Mouse (Mus musculus): ENCODE measurements around the gene Col4a4. TPM values are rescaled to one million over a fixed set of nuclear protein-coding genes. Genes with fewer than 3 reads are reported as not detected.

Col4a4 gene
- polyA plus RNA-seq, 1 experiment from 2014 or later, result 0.03 TPM

GRCm38 (mm10) chr1:82537848-82538247, 48.8 kb downstream of the Col4a4 start:
- Histone ChIP-seq H3K4me3 (replicated peaks) (no peak overlapping the region), H3K9ac (no peak overlapping the region), H3K9me3 (replicated peaks) (no peaks in the 10 kb centered on the region), H3K36me3 (no peaks in the 10 kb centered on the region), H3K27ac (no peak overlapping the region), H3K4me2 (no peak overlapping the region), H3K4me1 (replicated peaks) (no peaks in the 10 kb centered on the region), H3K27me3 (no peaks in the 10 kb centered on the region)
- no peak for ATAC-seq (ENCODE audit: low read depth)
- WGBS (ENCODE audit: insufficient replicate concordance), result 52% methylated on average over 3 of the region's 3 CpGs
- DNase-seq, result no peak

- Histone ChIP-seq H3K4me2 (no peak overlapping the region), H3K4me3 (replicated peaks) (no peak overlapping the region), H3K4me1 (replicated peaks) (no peaks in the 10 kb centered on the region), H3K36me3 (no peaks in the 10 kb centered on the region), H3K27me3 (no peaks in the 10 kb centered on the region), H3K9me3 (replicated peaks) (no peaks in the 10 kb centered on the region), H3K9ac (no peak overlapping the region), H3K27ac (no peak overlapping the region)
- no peak for DNase-seq
- ATAC-seq (ENCODE audit: low read depth), result no peak
- WGBS (ENCODE audit: insufficient replicate concordance), result 58% methylated on average over 6 of the region's 6 CpGs
Measured at GRCm38 (mm10) chr1:82536515-82537174, 50.0 kb downstream of the Col4a4 start.

- Histone ChIP-seq H3K4me3 (replicated peaks) (no peak overlapping the region), H3K27ac (no peak overlapping the region), H3K9ac (no peak overlapping the region), H3K9me3 (replicated peaks) (no peaks in the 10 kb centered on the region), H3K4me1 (replicated peaks) (no peaks in the 10 kb centered on the region), H3K4me2 (no peak overlapping the region), H3K36me3 (no peaks in the 10 kb centered on the region), H3K27me3 (no peaks in the 10 kb centered on the region)
- 71% methylated on average over 4 of the region's 4 CpGs for WGBS (ENCODE audit: insufficient replicate concordance)
- ATAC-seq (ENCODE audit: low read depth), result no peak
- no peak for DNase-seq
Measured at GRCm38 (mm10) chr1:82527931-82528330, 58.7 kb downstream of the Col4a4 start.

- H3K4me3 ChIP-seq (replicated peaks), result no peak overlapping the region
- no peak for ATAC-seq (ENCODE audit: low read depth)
- H3K4me1 ChIP-seq (replicated peaks), result no peaks in the 10 kb centered on the region
- H3K4me2 ChIP-seq, result no peak overlapping the region
- H3K9ac ChIP-seq, result no peak overlapping the region
- H3K36me3 ChIP-seq, result no peaks in the 10 kb centered on the region
- no peak overlapping the region for H3K27ac ChIP-seq
- H3K9me3 ChIP-seq (replicated peaks), result no peaks in the 10 kb centered on the region
- DNase-seq, result no peak
- no peaks in the 10 kb centered on the region for H3K27me3 ChIP-seq
- WGBS (ENCODE audit: insufficient replicate concordance), result 63% methylated on average over 2 of the region's 2 CpGs
Measured at GRCm38 (mm10) chr1:82491954-82492353, 94.7 kb downstream of the Col4a4 start.

DNA sequence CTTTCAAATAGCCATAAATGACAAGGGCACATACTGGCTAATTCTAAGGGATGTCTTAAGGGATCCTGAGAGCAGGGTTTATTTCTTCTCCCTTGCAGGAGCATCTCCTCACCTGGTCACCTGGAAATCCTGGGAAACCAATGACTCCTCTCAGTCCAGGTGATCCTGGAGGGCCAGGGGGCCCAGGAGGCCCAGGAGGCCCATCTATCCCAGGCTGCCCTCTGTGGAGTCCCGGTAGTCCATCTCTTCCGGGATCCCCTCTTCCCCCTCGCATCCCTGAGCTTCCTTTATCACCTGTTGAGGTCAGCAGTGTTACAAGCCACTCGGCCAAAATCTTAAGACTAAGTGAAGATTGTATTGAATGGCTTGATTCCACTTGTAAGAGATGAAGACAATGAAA, 100.3 kb downstream of the Col4a4 start:
- Histone ChIP-seq H3K27me3 (no peaks in the 10 kb centered on the region), H3K9me3 (replicated peaks) (no peaks in the 10 kb centered on the region), H3K4me1 (replicated peaks) (no peaks in the 10 kb centered on the region), H3K9ac (no peak overlapping the region), H3K36me3 (no peaks in the 10 kb centered on the region), H3K4me2 (no peak overlapping the region), H3K27ac (no peak overlapping the region), H3K4me3 (replicated peaks) (no peak overlapping the region)
- 65% methylated on average over 4 of the region's 4 CpGs for WGBS (ENCODE audit: insufficient replicate concordance)
- ATAC-seq (ENCODE audit: low read depth) (no peak), DNase-seq (no peak)

- DNase-seq, result no peak
- no peak for ATAC-seq (ENCODE audit: low read depth)
Measured at GRCm38 (mm10) chr1:82482371-82482770, 104.3 kb downstream of the Col4a4 start.

DNA sequence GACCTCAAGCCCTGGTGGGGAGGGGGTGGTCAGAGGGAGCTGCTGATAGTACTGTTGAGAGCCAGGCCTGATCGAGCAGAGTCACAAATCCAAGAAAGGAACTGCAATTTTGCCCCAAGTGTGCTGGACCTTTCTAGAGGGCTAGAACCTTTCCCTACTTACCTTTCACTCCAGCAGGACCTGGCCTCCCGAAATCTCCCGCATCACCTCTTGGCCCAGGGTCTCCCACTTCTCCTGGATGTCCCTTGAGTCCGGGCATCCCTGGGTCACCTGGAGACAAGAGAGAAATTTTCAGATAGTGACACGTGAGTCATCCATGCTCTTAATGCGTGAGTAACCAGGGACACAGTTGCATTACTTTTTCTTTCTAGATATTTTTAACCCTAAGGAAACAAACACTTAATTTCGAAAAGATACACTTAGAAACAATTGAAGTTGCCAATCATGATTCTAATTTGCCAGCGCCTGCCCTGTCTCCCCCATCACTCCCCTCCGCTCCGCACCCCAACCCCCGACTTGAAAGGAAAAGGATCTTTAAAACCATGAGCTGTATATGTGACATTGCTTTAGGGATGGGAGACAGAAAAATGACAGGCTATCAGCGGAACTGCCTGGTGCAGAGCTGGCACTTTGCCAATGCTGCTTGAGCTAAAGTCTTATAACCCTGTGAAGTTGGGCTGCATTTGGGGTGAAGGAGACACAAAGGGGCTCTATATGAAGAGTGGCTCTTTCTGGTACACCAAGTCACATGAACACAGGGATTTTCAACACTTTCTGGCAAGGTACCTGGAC, 106.8 kb downstream of the Col4a4 start:
- Histone ChIP-seq H3K27ac (no peak overlapping the region), H3K9ac (no peak overlapping the region), H3K36me3 (no peaks in the 10 kb centered on the region), H3K27me3 (no peaks in the 10 kb centered on the region), H3K4me3 (replicated peaks) (no peak overlapping the region), H3K9me3 (replicated peaks) (no peaks in the 10 kb centered on the region), H3K4me2 (no peak overlapping the region), H3K4me1 (replicated peaks) (no peaks in the 10 kb centered on the region)
- ATAC-seq (ENCODE audit: low read depth), result no peak
- no peak for DNase-seq
- 66% methylated on average over 12 of the region's 12 CpGs for WGBS (ENCODE audit: insufficient replicate concordance)

More at GRCm38 (mm10) chr1:82482371-82482770, 104.3 kb downstream of the Col4a4 start:
- no peak overlapping the region for H3K27ac ChIP-seq
- no peak overlapping the region for H3K9ac ChIP-seq
- 64% methylated on average over 7 of the region's 7 CpGs for WGBS (ENCODE audit: insufficient replicate concordance)
- H3K36me3 ChIP-seq, result no peaks in the 10 kb centered on the region
- no peaks in the 10 kb centered on the region for H3K9me3 ChIP-seq (replicated peaks)
- H3K4me3 ChIP-seq (replicated peaks), result no peak overlapping the region
- no peaks in the 10 kb centered on the region for H3K4me1 ChIP-seq (replicated peaks)
- H3K4me2 ChIP-seq, result no peak overlapping the region
- H3K27me3 ChIP-seq, result no peaks in the 10 kb centered on the region

- ATAC-seq (ENCODE audit: low read depth), result no peak
- H3K27ac ChIP-seq, result no peak overlapping the region
- no peak overlapping the region for H3K4me3 ChIP-seq (replicated peaks)
- 46% methylated on average over 9 of the region's 9 CpGs for WGBS (ENCODE audit: insufficient replicate concordance)
- no peak overlapping the region for H3K9ac ChIP-seq
- no peaks in the 10 kb centered on the region for H3K4me1 ChIP-seq (replicated peaks)
- no peaks in the 10 kb centered on the region for H3K36me3 ChIP-seq
- no peak for DNase-seq
- H3K4me2 ChIP-seq, result no peak overlapping the region
- H3K9me3 ChIP-seq (replicated peaks), result no peaks in the 10 kb centered on the region
- H3K27me3 ChIP-seq, result no peaks in the 10 kb centered on the region
Measured at GRCm38 (mm10) chr1:82476746-82477145, 109.9 kb downstream of the Col4a4 start.

DNA sequence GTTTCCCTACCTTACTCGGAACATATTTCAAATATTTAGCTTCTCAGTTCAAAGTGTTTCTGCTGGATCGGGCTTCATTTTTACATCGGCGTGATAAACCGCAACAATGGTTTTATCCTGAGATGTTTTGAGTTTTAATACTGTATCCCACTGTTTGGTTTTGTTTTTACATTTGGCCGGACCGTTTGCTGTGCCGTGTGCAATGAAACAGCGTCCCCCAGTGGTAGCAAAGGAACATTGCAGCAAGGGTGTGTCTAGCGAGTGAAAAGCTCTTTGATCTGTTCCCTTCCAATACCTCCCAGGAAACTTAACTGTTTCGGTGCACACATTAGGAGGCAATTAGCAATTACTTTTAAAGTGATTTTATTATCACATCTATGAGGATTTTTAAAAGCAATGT, 110.4 kb downstream of the Col4a4 start:
- no peak overlapping the region for H3K9ac ChIP-seq
- no peak overlapping the region for H3K4me3 ChIP-seq (replicated peaks)
- H3K4me2 ChIP-seq, result no peak overlapping the region
- H3K27me3 ChIP-seq, result no peaks in the 10 kb centered on the region
- ATAC-seq (ENCODE audit: low read depth) (no peak), DNase-seq (no peak)
- no peaks in the 10 kb centered on the region for H3K9me3 ChIP-seq (replicated peaks)
- no peaks in the 10 kb centered on the region for H3K4me1 ChIP-seq (replicated peaks)
- 43% methylated on average over 11 of the region's 11 CpGs for WGBS (ENCODE audit: insufficient replicate concordance)
- H3K36me3 ChIP-seq, result no peaks in the 10 kb centered on the region
- H3K27ac ChIP-seq, result no peak overlapping the region

DNA sequence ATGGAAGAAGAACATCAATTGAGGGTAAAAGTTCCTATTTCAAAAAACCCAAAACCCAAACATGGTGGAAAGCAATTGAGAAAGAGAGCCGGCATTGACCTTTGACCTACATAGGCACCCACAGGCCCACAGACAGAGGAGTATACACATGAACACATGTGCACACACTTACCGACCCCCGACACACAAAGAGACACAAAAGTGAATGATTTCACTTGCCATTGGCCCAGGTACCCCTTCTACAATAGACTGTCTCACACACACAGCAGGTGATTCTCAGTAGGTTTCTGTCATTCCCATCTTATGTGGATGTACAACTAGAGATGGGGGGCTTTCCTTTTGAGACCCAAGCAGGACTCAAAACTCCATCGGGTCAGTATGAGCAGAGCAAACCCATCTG, 110.8 kb downstream of the Col4a4 start:
- Histone ChIP-seq H3K4me1 (replicated peaks) (no peaks in the 10 kb centered on the region), H3K4me2 (no peak overlapping the region), H3K36me3 (no peaks in the 10 kb centered on the region), H3K4me3 (replicated peaks) (no peak overlapping the region), H3K27me3 (no peaks in the 10 kb centered on the region), H3K27ac (no peak overlapping the region), H3K9ac (no peak overlapping the region), H3K9me3 (replicated peaks) (no peaks in the 10 kb centered on the region)
- 64% methylated on average over 4 of the region's 4 CpGs for WGBS (ENCODE audit: insufficient replicate concordance)
- ATAC-seq (ENCODE audit: low read depth), result no peak
- no peak for DNase-seq

GRCm38 (mm10) chr1:82475254-82475653, 111.4 kb downstream of the Col4a4 start:
- Histone ChIP-seq H3K27ac (no peak overlapping the region), H3K9me3 (replicated peaks) (no peaks in the 10 kb centered on the region), H3K9ac (no peak overlapping the region), H3K4me3 (replicated peaks) (no peak overlapping the region), H3K4me2 (no peak overlapping the region), H3K27me3 (no peaks in the 10 kb centered on the region), H3K4me1 (replicated peaks) (no peaks in the 10 kb centered on the region), H3K36me3 (no peaks in the 10 kb centered on the region)
- ATAC-seq (ENCODE audit: low read depth) (no peak), DNase-seq (no peak)
- WGBS (ENCODE audit: insufficient replicate concordance), result 58% methylated on average over 5 of the region's 5 CpGs

DNA sequence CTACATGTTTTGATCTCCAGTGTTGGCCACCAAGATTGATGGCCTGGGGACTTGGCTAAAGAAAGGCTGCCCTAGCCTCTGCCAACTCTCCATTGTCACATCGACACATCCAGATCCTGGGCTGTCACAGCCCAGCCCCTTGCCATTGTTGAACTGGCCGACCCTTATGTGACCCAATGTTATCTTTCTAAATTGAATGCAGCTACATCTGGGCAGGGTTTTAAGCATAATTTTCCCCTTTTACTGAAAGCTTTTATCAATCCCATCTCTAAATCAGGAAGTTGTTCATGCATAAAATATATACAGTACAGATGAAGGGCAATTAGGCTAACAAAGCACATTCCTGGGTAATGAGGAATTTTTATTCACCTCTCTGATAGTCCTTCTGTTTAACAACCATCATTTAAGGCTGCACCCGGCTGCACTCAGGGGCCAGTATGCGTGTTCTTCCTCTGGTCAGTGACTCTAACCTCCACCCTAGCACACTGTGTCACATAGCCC, 112.1 kb downstream of the Col4a4 start:
- ATAC-seq (ENCODE audit: low read depth), result no peak
- no peak overlapping the region for H3K27ac ChIP-seq
- no peak for DNase-seq
- H3K36me3 ChIP-seq, result no peaks in the 10 kb centered on the region
- no peaks in the 10 kb centered on the region for H3K9me3 ChIP-seq (replicated peaks)
- H3K27me3 ChIP-seq, result no peaks in the 10 kb centered on the region
- no peak overlapping the region for H3K9ac ChIP-seq
- H3K4me1 ChIP-seq (replicated peaks), result no peaks in the 10 kb centered on the region
- no peak overlapping the region for H3K4me2 ChIP-seq
- H3K4me3 ChIP-seq (replicated peaks), result no peak overlapping the region
- WGBS (ENCODE audit: insufficient replicate concordance), result 40% methylated on average over 4 of the region's 4 CpGs
